Mouse (Mus musculus) kidney, embryonic 16.5 days (tissue): ENCODE results near the gene Spg11. TPM values are rescaled to one million over a fixed set of nuclear protein-coding genes. Genes with fewer than 3 reads are reported as not detected.

Experiments used
- ATAC-seq: fragments of 200-750 bp; cut with Nextera tagmentation; 2 replicates; pipeline ENCODE4 v1.8.0; 2017; ENCODE audit warnings: moderate TSS enrichment; ENCODE audit not compliant: low FRiP score, low TSS enrichment
- H3K27ac ChIP-seq: fragments of 300-500 bp; sonication (generic); 2 replicates; pipeline ENCODE4 v1.5.1; 2014; ENCODE audit warnings: low read length
- H3K27me3 ChIP-seq: fragments of 300-500 bp; sonication (generic); 2 replicates; pipeline ENCODE4 v1.6.1; 2014; ENCODE audit warnings: low read length, control low read depth, mixed read lengths; ENCODE audit not compliant: insufficient read depth
- H3K36me3 ChIP-seq: fragments of 300-500 bp; sonication (generic); 2 replicates; pipeline ENCODE4 v1.6.1; 2014; ENCODE audit warnings: low read length, control low read depth, mixed read lengths; ENCODE audit not compliant: insufficient read depth
- H3K4me1 ChIP-seq: fragments of 300-500 bp; sonication (generic); 2 replicates; pipeline ENCODE4 v1.6.1; 2014; ENCODE audit warnings: low read length, control low read depth, mixed read lengths; ENCODE audit not compliant: insufficient read depth
- H3K4me2 ChIP-seq: fragments of 300-500 bp; sonication (generic); replicated peaks from 2 replicates; pipeline ENCODE4 v1.6.1; 2014; ENCODE audit warnings: low read depth, low read length
- H3K4me3 ChIP-seq: fragments of 300-500 bp; sonication (generic); 2 replicates; pipeline ENCODE4 v1.5.1; 2014; ENCODE audit warnings: mild to moderate bottlenecking, low read length
- H3K9ac ChIP-seq: fragments of 300-500 bp; sonication (generic); replicated peaks from 2 replicates; pipeline ENCODE4 v1.6.1; 2014; ENCODE audit warnings: low read length
- H3K9me3 ChIP-seq: fragments of 300-500 bp; sonication (generic); 2 replicates; pipeline ENCODE4 v1.6.1; 2016; ENCODE audit warnings: low read length, control low read depth
- WGBS: fragments of 180-500 bp; shearing (Covaris S2); extraction: QIAGEN DNeasy Blood & Tissue Kit; methylation state at CpG from one replicate; pipeline ENCODE4 v1.1.7; 2014; 5-methylcytosine and 5-hydroxymethylcytosine counted together
- polyA plus RNA-seq: library from polyadenylated mRNA; unstranded; fragments of >200 nt; fragmentation: Nextera tagmentation; extraction: Ambion mirVana; gene quantifications from 2 replicates; pipeline ENCODE4 v1.2.1, GENCODE M21; 2015

Spg11 gene
- polyA plus RNA-seq, 1 experiment from 2014 or later, result 8.8 TPM

DNA sequence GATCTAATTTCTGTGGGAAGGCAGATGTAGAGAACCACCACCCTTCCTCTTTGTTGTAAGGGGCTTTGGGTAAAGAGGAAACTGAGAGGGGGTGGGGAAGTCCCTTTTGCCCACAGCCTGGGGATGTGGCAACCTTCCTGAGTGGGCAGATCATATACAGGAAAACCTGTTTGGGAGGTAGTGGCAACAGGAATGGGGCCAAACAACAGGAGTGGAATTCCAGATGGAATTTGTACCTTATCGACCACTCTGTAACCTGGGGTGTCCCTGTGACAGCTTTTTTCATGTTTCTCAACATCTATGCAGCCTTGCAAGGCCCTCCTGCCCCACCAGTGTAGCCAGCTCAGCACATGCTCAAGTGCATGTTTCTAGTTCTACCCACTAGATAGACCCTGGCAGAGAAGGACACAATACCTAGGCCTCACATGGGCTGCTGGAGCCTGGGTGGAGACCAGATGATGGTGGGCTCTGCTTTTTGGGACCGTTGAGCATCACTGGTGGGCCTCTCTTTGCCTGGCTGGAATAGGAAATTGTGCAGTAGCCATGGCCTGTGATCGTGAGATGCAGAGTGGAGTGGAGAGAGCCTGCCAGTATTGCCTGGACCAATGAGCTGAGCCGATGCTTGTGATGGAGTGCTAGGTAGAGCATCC is 38.0 kb upstream of the Spg11 start:
- Histone ChIP-seq H3K27me3 (no peaks in the 10 kb centered on the region), H3K4me1 (peaks cover under 1% of the 10 kb centered on the region), H3K36me3 (no peaks in the 10 kb centered on the region), H3K4me2 (no peak overlapping the region), H3K9me3 (no peaks in the 10 kb centered on the region), H3K9ac (no peak overlapping the region), H3K27ac (no peak overlapping the region), H3K4me3 (no peak overlapping the region)
- no peak for ATAC-seq
- WGBS, result 92% methylated on average over 4 of the region's 4 CpGs

DNA sequence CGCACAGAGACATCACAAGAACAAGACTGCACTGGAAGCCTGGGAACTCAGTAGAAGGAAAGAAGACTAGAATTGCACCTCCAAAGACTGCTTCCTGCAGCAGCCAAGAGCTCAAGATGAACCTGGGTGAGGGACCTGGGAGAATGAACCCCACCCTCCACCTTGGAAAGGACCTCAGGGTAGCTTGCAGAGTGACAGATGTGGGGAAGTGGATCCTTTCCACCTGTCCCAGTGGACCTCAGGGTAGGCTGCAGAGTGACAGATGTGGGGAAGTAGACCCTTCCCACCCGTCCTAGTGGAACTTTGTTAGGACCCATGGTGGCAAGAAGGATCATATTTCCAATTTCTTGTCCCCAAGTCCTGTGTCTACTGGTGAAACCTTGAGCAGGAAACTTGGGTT is 37.1 kb upstream of the Spg11 start:
- ATAC-seq, result no peak
- no peaks in the 10 kb centered on the region for H3K36me3 ChIP-seq
- 74% methylated on average over 2 of the region's 2 CpGs for WGBS
- H3K9ac ChIP-seq, result no peak overlapping the region
- H3K4me1 ChIP-seq, result no peaks in the 10 kb centered on the region
- H3K9me3 ChIP-seq, result no peaks in the 10 kb centered on the region
- no peak overlapping the region for H3K4me2 ChIP-seq
- H3K4me3 ChIP-seq, result no peak overlapping the region
- H3K27ac ChIP-seq, result no peak overlapping the region
- no peaks in the 10 kb centered on the region for H3K27me3 ChIP-seq

DNA sequence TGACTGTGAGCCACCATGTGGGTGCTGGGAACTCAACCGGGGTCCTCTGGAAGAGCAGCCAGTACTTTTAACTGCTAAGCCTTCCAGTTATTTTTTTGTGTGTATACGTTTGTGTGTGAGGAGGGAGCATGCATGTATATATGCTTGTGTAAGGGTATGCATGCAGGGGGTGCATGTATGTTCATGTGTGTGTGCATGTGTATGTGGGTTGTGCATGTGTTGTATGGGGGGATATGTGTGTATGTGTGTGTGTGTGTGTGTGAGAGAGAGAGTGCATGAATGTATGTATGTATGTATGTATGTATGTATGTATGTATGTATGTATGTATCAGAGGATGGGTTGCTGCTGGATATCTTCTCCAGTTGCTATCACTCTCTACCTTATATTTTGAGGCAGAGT is 36.3 kb upstream of the Spg11 start:
- no peaks in the 10 kb centered on the region for H3K9me3 ChIP-seq
- no peak overlapping the region for H3K27ac ChIP-seq
- no peaks in the 10 kb centered on the region for H3K36me3 ChIP-seq
- no peak overlapping the region for H3K4me2 ChIP-seq
- 94% methylated on average over 2 of the region's 2 CpGs for WGBS
- no peak overlapping the region for H3K4me3 ChIP-seq
- H3K4me1 ChIP-seq, result no peaks in the 10 kb centered on the region
- ATAC-seq, result no peak
- H3K9ac ChIP-seq, result no peak overlapping the region
- no peaks in the 10 kb centered on the region for H3K27me3 ChIP-seq

DNA sequence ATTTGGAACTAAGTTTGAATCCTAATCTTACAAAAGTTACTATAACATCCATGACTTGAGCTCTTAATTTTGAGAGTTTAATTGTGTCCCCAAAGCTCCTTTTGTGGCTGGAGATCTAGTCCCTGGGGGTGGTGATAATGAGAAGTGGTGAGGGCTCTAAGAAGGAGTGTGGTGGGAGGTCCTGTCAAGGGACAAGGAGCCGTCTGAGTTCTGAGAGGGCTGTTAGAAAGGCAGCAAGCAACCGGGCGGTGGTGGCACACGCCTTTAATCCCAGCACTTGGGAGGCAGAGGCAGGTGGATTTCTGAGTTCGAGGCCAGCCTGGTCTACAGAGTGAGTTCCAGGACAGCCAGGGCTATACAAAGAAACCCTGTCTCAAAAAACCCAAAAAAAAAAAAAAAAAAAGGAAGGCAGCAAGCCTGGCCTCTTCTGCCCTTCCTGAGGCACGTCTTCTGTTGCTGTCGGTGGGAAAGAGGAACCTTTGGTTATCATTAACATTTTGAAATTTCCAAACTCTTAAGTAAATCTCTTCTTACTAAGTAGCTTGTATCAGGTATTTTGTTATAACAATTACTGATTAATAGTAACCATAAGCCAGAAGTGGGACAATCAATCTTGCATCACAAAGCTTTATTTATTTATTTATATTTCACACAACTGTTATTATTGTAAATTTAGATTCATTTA is 35.6 kb upstream of the Spg11 start:
- no peaks in the 10 kb centered on the region for H3K27me3 ChIP-seq
- 91% methylated on average over 6 of the region's 7 CpGs for WGBS
- H3K9me3 ChIP-seq, result no peaks in the 10 kb centered on the region
- H3K36me3 ChIP-seq, result no peaks in the 10 kb centered on the region
- no peaks in the 10 kb centered on the region; the same call in 1 of the 2 replicates for H3K4me1 ChIP-seq
- ATAC-seq, result no peak
- H3K9ac ChIP-seq, result no peak overlapping the region
- no peak overlapping the region for H3K4me3 ChIP-seq
- H3K27ac ChIP-seq, result no peak overlapping the region
- no peak overlapping the region for H3K4me2 ChIP-seq

DNA sequence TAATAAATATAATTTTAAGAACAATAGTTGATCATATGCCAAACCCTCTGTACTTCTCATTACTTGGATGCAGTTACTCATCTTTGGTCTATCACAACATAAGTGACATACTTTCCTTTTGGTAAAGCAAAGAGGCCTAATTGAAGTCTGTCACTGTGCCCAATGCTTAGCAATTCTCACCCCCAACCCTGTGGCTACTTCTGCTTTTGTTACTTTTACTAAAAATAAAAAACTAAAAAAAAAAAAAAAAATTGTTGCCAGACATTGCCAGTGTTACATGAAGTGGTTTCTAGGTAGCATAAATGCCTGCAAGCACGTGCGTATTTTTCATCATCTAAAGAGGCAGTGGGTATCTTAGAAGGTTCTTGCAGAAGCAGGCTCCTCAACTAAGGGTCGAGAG is 34.7 kb upstream of the Spg11 start:
- Histone ChIP-seq H3K27me3 (no peaks in the 10 kb centered on the region), H3K4me2 (no peak overlapping the region), H3K9ac (no peak overlapping the region), H3K4me3 (no peak overlapping the region), H3K27ac (no peak overlapping the region), H3K36me3 (no peaks in the 10 kb centered on the region), H3K9me3 (no peaks in the 10 kb centered on the region), H3K4me1 (no peaks in the 10 kb centered on the region; the same call in 1 of the 2 replicates)
- 72% methylated on average over 3 of the region's 3 CpGs for WGBS
- no peak for ATAC-seq

DNA sequence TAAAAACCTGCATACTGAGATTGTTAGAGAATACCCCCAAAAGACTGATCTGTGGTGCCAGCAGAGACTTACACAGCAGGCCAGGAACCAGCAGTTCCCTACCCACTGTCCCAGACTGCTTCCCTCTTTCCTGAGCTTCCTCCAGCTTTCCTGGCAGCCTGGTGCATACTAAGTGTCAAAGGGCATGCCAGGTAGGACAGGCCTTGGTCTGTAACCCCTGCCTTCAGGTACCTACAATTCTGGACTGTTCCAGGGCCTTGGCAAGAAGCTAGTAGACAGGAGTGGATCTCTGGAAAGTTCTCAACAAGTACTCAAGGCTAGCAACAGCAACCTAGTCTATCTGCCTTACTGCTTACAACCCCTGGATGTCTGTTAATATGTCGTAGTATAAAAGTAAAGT is 33.0 kb upstream of the Spg11 start:
- no peaks in the 10 kb centered on the region for H3K36me3 ChIP-seq
- 88% methylated on average over 1 of the region's 1 CpGs for WGBS
- ATAC-seq, result no peak
- H3K4me2 ChIP-seq, result no peak overlapping the region
- no peak overlapping the region for H3K27ac ChIP-seq
- H3K4me1 ChIP-seq, result peaks cover 3% of the 10 kb centered on the region; the same call in 1 of the 2 replicates
- no peak overlapping the region for H3K9ac ChIP-seq
- H3K4me3 ChIP-seq, result no peak overlapping the region
- no peaks in the 10 kb centered on the region for H3K9me3 ChIP-seq
- no peaks in the 10 kb centered on the region for H3K27me3 ChIP-seq

DNA sequence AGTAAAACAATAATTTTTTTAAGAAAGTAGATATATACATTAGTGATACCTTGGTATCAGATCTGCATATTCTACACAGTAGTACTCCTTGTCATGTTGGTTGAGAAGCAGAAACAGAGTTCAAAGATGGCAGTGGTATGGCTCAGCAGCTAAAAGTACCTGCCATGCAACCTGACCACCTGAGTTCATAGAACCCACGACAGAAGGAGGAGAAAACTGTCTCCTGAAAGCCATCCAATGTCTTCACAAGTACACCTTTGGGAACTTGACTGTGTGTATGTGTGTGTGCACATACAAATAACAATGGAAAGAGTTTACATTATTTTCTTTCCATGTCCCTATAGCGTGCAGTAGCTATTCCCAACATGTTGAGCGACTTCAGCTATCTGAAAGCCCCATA is 31.5 kb upstream of the Spg11 start:
- Histone ChIP-seq H3K4me2 (no peak overlapping the region), H3K4me1 (peaks cover 3% of the 10 kb centered on the region; the same call in 1 of the 2 replicates), H3K27ac (no peak overlapping the region), H3K9ac (no peak overlapping the region), H3K9me3 (no peaks in the 10 kb centered on the region), H3K36me3 (no peaks in the 10 kb centered on the region), H3K4me3 (no peak overlapping the region), H3K27me3 (no peaks in the 10 kb centered on the region)
- 91% methylated on average over 3 of the region's 3 CpGs for WGBS
- ATAC-seq, result no peak

DNA sequence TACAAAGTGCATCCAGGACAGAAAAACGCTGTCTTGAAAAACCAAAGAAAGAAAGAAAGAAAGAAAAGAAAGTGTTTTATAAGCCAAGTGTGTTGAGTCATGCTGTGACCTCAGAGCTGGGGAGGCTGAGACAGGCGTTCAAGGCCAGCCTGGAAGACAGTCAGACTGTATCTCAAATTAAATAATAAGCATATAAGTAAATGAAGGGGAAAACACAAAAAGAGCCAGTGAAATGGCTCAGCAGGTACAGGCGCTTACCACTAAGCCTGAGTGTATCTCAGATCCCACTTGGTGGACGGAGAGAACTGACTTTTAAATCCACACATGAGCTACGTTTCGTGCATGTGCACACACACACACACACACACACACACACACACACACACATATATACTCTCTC is 31.1 kb upstream of the Spg11 start:
- Histone ChIP-seq H3K36me3 (no peaks in the 10 kb centered on the region), H3K4me1 (peaks cover 3% of the 10 kb centered on the region; the same call in 1 of the 2 replicates), H3K9ac (no peak overlapping the region), H3K4me2 (peak overlapping the region; percentile 81; the same call in 1 of the 2 replicates), H3K27ac (no peak overlapping the region), H3K4me3 (no peak overlapping the region; the same call in 1 of the 2 replicates), H3K9me3 (no peaks in the 10 kb centered on the region), H3K27me3 (no peaks in the 10 kb centered on the region)
- ATAC-seq, result no peak
- WGBS, result 89% methylated on average over 6 of the region's 6 CpGs

DNA sequence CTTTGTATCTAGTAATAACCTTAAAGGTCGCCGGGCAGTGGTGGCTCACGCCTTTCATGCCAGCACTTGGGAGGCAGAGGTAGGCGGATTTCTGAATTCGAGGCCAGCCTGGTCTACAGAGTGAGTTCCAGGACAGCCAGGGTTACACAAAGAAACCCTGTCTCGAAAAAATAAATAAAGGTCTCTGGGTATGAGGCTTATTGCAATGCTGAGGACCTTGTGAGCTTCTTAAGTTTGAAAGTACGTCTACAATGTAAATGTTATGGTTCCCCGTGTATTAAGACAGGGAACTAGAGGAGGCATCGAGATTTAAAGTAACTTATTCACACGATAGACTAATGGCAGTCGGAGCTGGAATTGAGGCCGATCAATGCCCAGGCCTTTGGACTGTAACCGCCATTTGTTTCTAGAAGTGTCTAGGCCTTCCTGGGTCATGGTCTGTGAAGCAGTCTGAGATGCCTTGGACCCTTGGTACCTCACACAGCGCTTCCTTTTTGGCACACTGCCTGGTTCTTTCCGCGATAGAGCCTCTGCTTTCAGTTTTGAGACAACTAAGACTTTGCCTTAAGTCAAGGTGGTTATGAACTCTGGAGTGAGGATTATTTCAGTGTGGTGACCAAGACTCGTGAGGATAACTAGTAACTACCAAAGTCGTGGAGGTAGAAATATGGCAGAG is 30.2 kb upstream of the Spg11 start:
- Histone ChIP-seq H3K9ac (peak overlapping the region; percentile 86), H3K9me3 (no peaks in the 10 kb centered on the region), H3K4me3 (peak overlapping the region; percentile 71), H3K27me3 (no peaks in the 10 kb centered on the region), H3K27ac (peak overlapping the region; percentile 58; the same call in 1 of the 2 replicates), H3K4me1 (peaks cover 3% of the 10 kb centered on the region; the same call in 1 of the 2 replicates), H3K4me2 (peak overlapping the region; percentile 81), H3K36me3 (no peaks in the 10 kb centered on the region)
- ATAC-seq, result peak; percentile 28
- WGBS, result 27% methylated on average over 18 of the region's 18 CpGs
